Mouse (Mus musculus) embryonic facial prominence, embryonic 11.5 days (tissue): Measurements from ENCODE around the gene Tlr4. TPM values are rescaled to one million over a fixed set of nuclear protein-coding genes. Genes with fewer than 3 reads are reported as not detected.

Source experiments
- ATAC-seq: fragments of 200-750 bp; cut with Nextera tagmentation; replicated peaks from 2 replicates; pipeline ENCODE4 v1.8.0; 2017; ENCODE audit warnings: low read depth; ENCODE audit not compliant: insufficient number of reproducible peaks, low FRiP score, low TSS enrichment
- DNase-seq: peaks from one replicate; pipeline ENCODE4 v3.0.0-alpha.2; 2015; ENCODE audit warnings: low spot score
- H3K27ac ChIP-seq: fragments of 300-500 bp; sonication (generic); replicated peaks from 2 replicates; pipeline ENCODE4 v1.5.1; 2014; ENCODE audit warnings: mild to moderate bottlenecking, low read depth, low read length, control low read depth
- H3K27me3 ChIP-seq: fragments of 300-500 bp; sonication (generic); 2 replicates; pipeline ENCODE4 v1.6.1; 2014; ENCODE audit warnings: mild to moderate bottlenecking, low read length, moderate library complexity, mixed read lengths; ENCODE audit not compliant: control insufficient read depth, insufficient read depth
- H3K36me3 ChIP-seq: fragments of 300-500 bp; sonication (generic); replicated peaks from 2 replicates; pipeline ENCODE4 v1.6.1; 2014; ENCODE audit warnings: low read depth, mild to moderate bottlenecking, low read length, moderate library complexity, mixed read lengths; ENCODE audit not compliant: control insufficient read depth, insufficient read depth
- H3K4me1 ChIP-seq: fragments of 300-500 bp; sonication (generic); 2 replicates; pipeline ENCODE4 v1.6.1; 2014; ENCODE audit warnings: low read length, mixed read lengths; ENCODE audit not compliant: control insufficient read depth, insufficient read depth
- H3K4me2 ChIP-seq: fragments of 300-500 bp; sonication (generic); 2 replicates; pipeline ENCODE4 v1.6.1; 2014; ENCODE audit warnings: low read depth, mild to moderate bottlenecking, control low read depth, low read length, moderate library complexity
- H3K4me3 ChIP-seq: fragments of 300-500 bp; sonication (generic); 2 replicates; pipeline ENCODE4 v1.5.1; 2014; ENCODE audit warnings: low read depth, low read length, control low read depth
- H3K9ac ChIP-seq: fragments of 300-500 bp; sonication (generic); replicated peaks from 2 replicates; pipeline ENCODE4 v1.6.1; 2014; ENCODE audit warnings: mild to moderate bottlenecking, control low read depth, low read length
- H3K9me3 ChIP-seq: fragments of 300-500 bp; sonication (generic); replicated peaks from 2 replicates; pipeline ENCODE4 v1.6.1; 2016; ENCODE audit warnings: mild to moderate bottlenecking, low read length, inconsistent platforms, mixed read lengths; ENCODE audit not compliant: control insufficient read depth
- WGBS: fragments of 180-500 bp; shearing (Covaris S2); extraction: QIAGEN DNeasy Blood & Tissue Kit; methylation state at CpG from one replicate; pipeline ENCODE4 v1.1.7; 2014; 5-methylcytosine and 5-hydroxymethylcytosine counted together
- polyA plus RNA-seq: library from polyadenylated mRNA; unstranded; fragments of >200 nt; fragmentation: Nextera tagmentation; extraction: Ambion mirVana; gene quantifications from 2 replicates; pipeline ENCODE4 v1.2.1, GENCODE M21; 2014

The Tlr4 gene
- polyA plus RNA-seq, 1 experiment from 2014 or later: 0.90 TPM

DNA sequence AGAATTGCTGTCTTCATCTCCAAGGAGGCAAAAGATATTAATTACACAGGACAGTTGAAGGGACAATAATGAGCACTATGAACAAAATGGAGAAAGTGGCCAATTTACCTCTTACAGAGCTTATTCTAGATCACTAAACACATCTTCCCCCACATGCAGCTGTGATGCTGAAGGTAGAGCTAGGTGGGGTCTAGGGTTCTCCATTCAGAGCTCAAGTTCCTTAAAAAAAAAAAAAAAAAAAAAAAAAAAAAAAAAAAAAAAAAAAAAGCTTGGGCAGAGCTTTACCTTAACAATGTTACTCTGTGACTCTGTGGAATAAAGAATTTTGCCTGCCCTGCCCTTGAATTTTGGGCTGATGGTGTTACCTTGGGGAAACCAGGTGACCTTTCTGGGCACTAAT, 46.0 kb downstream of the Tlr4 start:
- ATAC-seq (no peak), DNase-seq (no peak)
- H3K9ac ChIP-seq: no peak overlapping the region
- H3K9me3 ChIP-seq: no peaks in the 10 kb centered on the region
- no peak overlapping the region for H3K27ac ChIP-seq
- H3K27me3 ChIP-seq: no peaks in the 10 kb centered on the region
- no peaks in the 10 kb centered on the region for H3K36me3 ChIP-seq
- no peaks in the 10 kb centered on the region for H3K4me1 ChIP-seq
- H3K4me3 ChIP-seq: no peak overlapping the region
- no peak overlapping the region for H3K4me2 ChIP-seq

DNA sequence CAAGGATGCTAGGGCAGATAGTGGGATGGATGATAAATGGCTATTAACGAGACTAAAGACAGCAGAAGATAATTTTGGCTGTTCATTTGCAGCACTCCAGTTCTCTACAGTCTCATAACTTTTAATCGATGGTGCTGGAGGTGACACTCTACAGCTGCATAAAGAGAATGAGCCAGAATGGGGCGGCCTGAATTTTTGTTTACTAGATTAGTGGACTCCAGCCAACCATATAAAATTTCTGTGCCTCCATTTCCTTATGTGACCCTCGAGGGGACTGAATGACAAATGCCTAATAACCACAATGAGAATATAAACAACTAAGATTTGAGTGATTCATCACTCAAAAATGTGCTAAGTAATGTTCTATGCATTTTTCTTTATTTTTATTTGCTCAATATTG, 48.4 kb downstream of the Tlr4 start:
- DNase-seq (no peak), ATAC-seq (no peak)
- Histone ChIP-seq H3K4me2 (no peak overlapping the region), H3K9ac (no peak overlapping the region), H3K27me3 (no peaks in the 10 kb centered on the region), H3K36me3 (no peaks in the 10 kb centered on the region), H3K4me1 (no peaks in the 10 kb centered on the region), H3K27ac (no peak overlapping the region), H3K9me3 (no peaks in the 10 kb centered on the region), H3K4me3 (no peak overlapping the region)
- WGBS: 85% methylated on average over 4 of the region's 4 CpGs

DNA sequence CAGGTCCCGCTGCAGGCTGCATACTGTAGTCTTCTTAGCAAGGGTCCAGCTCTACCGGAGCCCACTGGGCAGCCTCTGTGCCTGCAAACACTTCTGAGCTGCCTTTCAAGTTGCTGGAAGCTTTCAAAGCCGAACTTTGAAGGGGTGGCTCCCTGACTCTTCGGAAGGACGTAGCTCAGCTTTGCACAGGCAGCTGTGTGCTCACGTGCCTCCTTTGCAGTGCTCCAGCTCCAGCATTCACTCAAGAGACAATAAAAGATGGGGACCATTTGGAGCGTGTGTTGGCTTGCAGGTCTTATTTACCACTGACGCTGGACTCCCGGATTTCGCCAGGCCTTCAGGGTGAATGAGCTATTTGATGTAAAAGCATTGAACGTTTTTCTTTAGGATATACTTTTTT, 50.2 kb downstream of the Tlr4 start:
- no peaks in the 10 kb centered on the region for H3K36me3 ChIP-seq
- H3K4me1 ChIP-seq: no peaks in the 10 kb centered on the region
- WGBS: 69% methylated on average over 11 of the region's 11 CpGs
- H3K9ac ChIP-seq: no peak overlapping the region
- ATAC-seq (no peak), DNase-seq (no peak)
- H3K27ac ChIP-seq: no peak overlapping the region
- H3K9me3 ChIP-seq: no peaks in the 10 kb centered on the region
- no peaks in the 10 kb centered on the region for H3K27me3 ChIP-seq
- H3K4me3 ChIP-seq: no peak overlapping the region
- no peak overlapping the region for H3K4me2 ChIP-seq

DNA sequence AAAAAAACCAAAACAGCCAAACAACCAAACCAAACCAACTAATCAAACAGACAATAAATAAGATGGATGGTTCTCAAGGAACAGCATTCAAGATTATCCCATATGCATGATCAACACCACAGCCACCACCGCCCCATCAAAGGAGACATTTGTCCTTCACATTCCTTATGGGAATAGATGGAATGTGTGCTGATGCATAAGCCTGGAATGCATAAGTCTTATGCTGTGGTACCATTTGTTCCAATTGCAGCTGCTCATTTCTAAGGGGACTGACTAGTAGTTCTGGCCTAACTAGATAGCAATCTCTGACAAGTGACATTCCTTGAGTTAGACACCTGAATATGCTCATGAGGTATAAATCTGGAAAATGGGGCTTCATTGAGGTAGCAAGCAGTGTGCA, 54.1 kb downstream of the Tlr4 start:
- Histone ChIP-seq H3K9ac (no peak overlapping the region), H3K36me3 (no peaks in the 10 kb centered on the region), H3K27ac (no peak overlapping the region), H3K27me3 (no peaks in the 10 kb centered on the region), H3K4me2 (no peak overlapping the region), H3K4me3 (no peak overlapping the region), H3K9me3 (no peaks in the 10 kb centered on the region), H3K4me1 (no peaks in the 10 kb centered on the region)
- ATAC-seq (no peak), DNase-seq (no peak)
- 79% methylated on average over 1 of the region's 1 CpGs for WGBS

DNA sequence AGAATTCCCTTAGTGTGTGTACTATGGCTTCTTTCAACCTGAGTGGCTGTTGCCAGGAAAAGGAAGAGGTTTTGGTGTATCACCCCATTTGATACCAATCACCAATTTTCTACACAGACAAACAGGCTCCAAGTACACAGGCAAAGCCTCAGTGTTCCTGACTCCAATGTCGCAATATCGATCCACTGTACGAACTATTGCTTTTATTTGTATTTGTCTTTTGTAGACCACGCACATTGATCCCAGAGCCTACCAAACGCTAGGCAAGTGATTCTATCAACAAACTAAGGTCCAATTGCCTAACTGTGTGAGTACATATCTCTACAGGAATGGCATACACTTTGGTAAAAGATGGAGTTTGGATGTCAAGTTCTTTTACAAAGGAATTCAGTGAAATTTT, 55.9 kb downstream of the Tlr4 start:
- no peaks in the 10 kb centered on the region for H3K27me3 ChIP-seq
- H3K9ac ChIP-seq: no peak overlapping the region
- H3K9me3 ChIP-seq: no peaks in the 10 kb centered on the region
- no peak overlapping the region for H3K4me2 ChIP-seq
- DNase-seq (no peak), ATAC-seq (no peak)
- whole genome bisulfite sequencing: 93% methylated on average over 5 of the region's 5 CpGs
- no peaks in the 10 kb centered on the region for H3K36me3 ChIP-seq
- no peaks in the 10 kb centered on the region for H3K4me1 ChIP-seq
- no peak overlapping the region for H3K27ac ChIP-seq
- no peak overlapping the region for H3K4me3 ChIP-seq

DNA sequence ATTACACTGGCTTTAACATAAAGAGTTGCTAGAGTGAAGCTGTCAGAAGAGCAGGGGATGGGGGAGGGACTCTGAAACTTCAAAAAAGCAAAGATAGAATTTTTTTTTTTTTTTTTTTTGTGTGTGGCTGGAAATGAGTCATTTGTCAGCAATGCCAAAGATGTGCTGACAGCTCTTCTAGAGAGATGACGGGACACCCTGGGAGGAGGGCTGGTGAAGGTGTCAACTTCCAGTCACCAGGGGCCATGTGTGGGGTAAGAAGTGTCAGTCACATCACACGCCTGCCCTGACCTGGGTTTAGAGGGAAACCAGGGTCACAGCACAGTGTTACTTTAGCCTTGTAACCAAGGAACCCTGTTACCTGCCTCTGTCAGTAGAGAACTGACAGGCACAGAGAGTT, 67.2 kb downstream of the Tlr4 start:
- H3K9ac ChIP-seq: no peak overlapping the region
- no peaks in the 10 kb centered on the region for H3K4me1 ChIP-seq
- H3K27ac ChIP-seq: no peak overlapping the region
- H3K4me3 ChIP-seq: no peak overlapping the region
- DNase-seq (peak; percentile 31), ATAC-seq (peak; percentile 44; the same call in 1 of the 2 replicates)
- H3K27me3 ChIP-seq: no peaks in the 10 kb centered on the region
- no peaks in the 10 kb centered on the region for H3K9me3 ChIP-seq
- WGBS: 20% methylated on average over 2 of the region's 2 CpGs
- H3K36me3 ChIP-seq: no peaks in the 10 kb centered on the region
- H3K4me2 ChIP-seq: no peak overlapping the region

DNA sequence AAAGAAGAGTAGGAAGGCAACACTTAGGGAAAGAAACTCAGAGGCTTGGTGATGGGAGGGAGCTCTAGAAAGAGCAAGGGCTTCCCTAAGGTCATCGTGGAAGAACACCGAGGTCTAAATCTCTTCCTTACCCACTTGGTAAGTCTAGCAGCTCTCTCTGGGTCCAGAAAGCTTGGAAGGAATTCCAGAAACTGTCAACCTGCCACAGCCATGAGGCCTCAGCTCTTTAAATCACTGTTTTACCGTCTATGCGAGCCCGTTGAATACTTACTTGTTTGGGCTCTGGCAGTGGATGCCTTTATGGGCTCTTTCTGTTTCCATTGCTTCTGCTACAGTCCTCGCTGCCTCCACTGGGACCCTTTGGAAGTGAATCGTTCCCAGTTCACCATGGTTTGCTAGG, 67.6 kb downstream of the Tlr4 start:
- no peak overlapping the region for H3K27ac ChIP-seq

DNA sequence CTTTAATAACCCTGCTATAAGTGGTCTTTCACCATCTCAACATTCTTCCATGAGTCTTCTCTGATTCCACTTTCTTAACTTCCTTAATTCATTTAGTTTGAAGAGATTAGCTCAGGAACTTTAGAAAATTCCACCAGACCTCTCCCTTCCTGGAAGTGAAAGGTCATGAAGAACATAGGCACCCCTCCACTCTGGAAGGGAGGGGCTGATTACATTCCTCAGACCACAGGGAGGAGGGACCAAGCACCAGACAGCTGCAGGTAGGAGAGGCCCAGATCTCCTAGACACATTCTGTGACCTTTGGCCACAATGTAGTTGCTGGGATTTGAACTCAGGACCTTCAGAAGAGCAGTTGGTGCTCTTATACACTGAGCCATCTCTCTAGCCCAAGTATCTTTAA, 72.7 kb downstream of the Tlr4 start:
- Histone ChIP-seq H3K27ac (no peak overlapping the region), H3K4me2 (no peak overlapping the region), H3K36me3 (no peaks in the 10 kb centered on the region), H3K4me3 (no peak overlapping the region), H3K9me3 (no peaks in the 10 kb centered on the region), H3K27me3 (no peaks in the 10 kb centered on the region), H3K9ac (no peak overlapping the region), H3K4me1 (no peaks in the 10 kb centered on the region)
- DNase-seq (no peak), ATAC-seq (no peak)

More for the DNA sequence above, 67.6 kb downstream of the Tlr4 start:
- H3K4me1 ChIP-seq: no peaks in the 10 kb centered on the region
- no peak for ATAC-seq
- H3K9ac ChIP-seq: no peak overlapping the region
- H3K4me2 ChIP-seq: no peak overlapping the region
- H3K27me3 ChIP-seq: no peaks in the 10 kb centered on the region
- no peaks in the 10 kb centered on the region for H3K9me3 ChIP-seq
- H3K4me3 ChIP-seq: no peak overlapping the region
- no peak for DNase-seq
- WGBS: 62% methylated on average over 7 of the region's 7 CpGs
- no peaks in the 10 kb centered on the region for H3K36me3 ChIP-seq

DNA sequence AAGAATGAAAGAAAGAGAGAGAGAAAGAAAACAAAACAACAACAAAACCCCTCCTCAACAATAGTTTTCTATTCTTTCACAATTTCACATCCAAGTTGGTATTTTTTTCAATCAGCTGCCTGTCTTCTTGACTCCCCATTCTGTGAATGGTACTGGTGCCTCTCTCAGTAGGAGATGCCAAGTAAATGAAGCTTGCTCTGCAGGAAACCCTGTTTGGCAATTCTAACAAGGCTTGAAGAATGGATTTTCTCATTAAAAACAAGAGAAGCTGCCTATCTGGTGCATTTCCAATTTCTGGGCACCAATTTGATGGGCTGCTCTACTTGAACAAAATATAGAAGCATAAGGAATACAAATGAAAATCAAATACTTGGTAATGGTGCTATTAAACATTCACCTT, 74.1 kb downstream of the Tlr4 start:
- Histone ChIP-seq H3K4me2 (no peak overlapping the region), H3K4me1 (no peaks in the 10 kb centered on the region), H3K36me3 (no peaks in the 10 kb centered on the region), H3K9ac (no peak overlapping the region), H3K27me3 (no peaks in the 10 kb centered on the region), H3K4me3 (no peak overlapping the region), H3K9me3 (no peaks in the 10 kb centered on the region), H3K27ac (no peak overlapping the region)
- no peak for DNase-seq
- ATAC-seq: no peak
